Mouse (Mus musculus) liver, embryonic 14.5 days (tissue): ENCODE measurements at regions not wholly inside any gene's neighbourhood (a gene's known extent, or its start where the extent isn't known, plus 50 kb on each side); places are given as distances from the start of the nearest gene placed in this dataset.

ENCODE experiments used
- ATAC-seq: fragments of 200-750 bp; cut with Nextera tagmentation; 2 replicates; pipeline ENCODE4 v1.8.0; 2017; ENCODE audit warnings: moderate number of reproducible peaks, mild to moderate bottlenecking, moderate library complexity; ENCODE audit not compliant: insufficient read depth
- DNase-seq, 3 experiments: peaks; one replicate each; pipeline ENCODE4 v3.0.0-alpha.2; 2012 to 2013; ENCODE audit warnings: low read depth in 3 of 3, low spot score in 3 of 3
- H3K27ac ChIP-seq: fragments of 300-500 bp; sonication (generic); 2 replicates; pipeline ENCODE4 v1.5.1; 2014; ENCODE audit warnings: moderate library complexity, mild to moderate bottlenecking, control low read depth, inconsistent platforms
- H3K27me3 ChIP-seq: fragments of 300-500 bp; sonication (generic); 2 replicates; pipeline ENCODE4 v1.6.1; 2014; ENCODE audit warnings: mild to moderate bottlenecking, low read length, moderate library complexity; ENCODE audit not compliant: control insufficient read depth, insufficient read depth
- H3K36me3 ChIP-seq: fragments of 300-500 bp; sonication (generic); replicated peaks from 2 replicates; pipeline ENCODE4 v1.6.1; 2014; ENCODE audit warnings: low read depth; ENCODE audit not compliant: control insufficient read depth, insufficient read depth
- H3K4me1 ChIP-seq, 2 experiments: fragments of 200-500 bp in 1 of 2; fragments of 300-500 bp in 1 of 2; sonication (generic) in 1 of 2; replicated peaks; 2 replicates each; pipeline ENCODE4 v1.6.1; 2012 to 2014; ENCODE audit warnings: antibody characterized with exemption in 1 of 2, inconsistent platforms in 1 of 2, low read length in 1 of 2; ENCODE audit not compliant: control insufficient read depth in 2 of 2, insufficient read depth in 2 of 2
- H3K4me2 ChIP-seq: fragments of 300-500 bp; sonication (generic); 2 replicates; pipeline ENCODE4 v1.6.1; 2014; ENCODE audit warnings: low read depth, mild to moderate bottlenecking, control low read depth, moderate library complexity
- H3K4me3 ChIP-seq, 2 experiments: fragments of 200-500 bp in 1 of 2; fragments of 300-500 bp in 1 of 2; sonication (generic) in 1 of 2; 2 replicates each; pipeline ENCODE4 v1.5.1; 2012 to 2014; ENCODE audit warnings: low read depth in 2 of 2, low read length in 2 of 2, mild to moderate bottlenecking in 2 of 2, control low read depth in 1 of 2, inconsistent platforms in 1 of 2, moderate library complexity in 1 of 2; ENCODE audit not compliant: insufficient read depth in 1 of 2
- H3K9ac ChIP-seq: fragments of 300-500 bp; sonication (generic); replicated peaks from 2 replicates; pipeline ENCODE4 v1.6.1; 2014; ENCODE audit warnings: mild to moderate bottlenecking, control low read depth, moderate library complexity
- H3K9me3 ChIP-seq: fragments of 300-500 bp; sonication (generic); 2 replicates; pipeline ENCODE4 v1.6.1; 2016; ENCODE audit warnings: low read length, mixed read lengths; ENCODE audit not compliant: control insufficient read depth
- CTCF ChIP-seq: IDR thresholded peaks from 2 replicates; pipeline ENCODE4 v1.5.1; 2016; ENCODE audit warnings: antibody characterized with exemption, low read depth, control low read depth
- EP300 ChIP-seq: IDR thresholded peaks from 2 replicates; pipeline ENCODE4 v1.6.1; 2016; ENCODE audit warnings: antibody characterized with exemption, low read depth
- WGBS: fragments of 180-500 bp; shearing (Covaris S2); extraction: QIAGEN DNeasy Blood & Tissue Kit; methylation state at CpG from one replicate; pipeline ENCODE4 v1.1.7; 2014; ENCODE audit not compliant: insufficient replicate concordance; 5-methylcytosine and 5-hydroxymethylcytosine counted together

- Histone ChIP-seq H3K9ac (no peak overlapping the region), H3K27me3 (no peaks in the 10 kb centered on the region), H3K9me3 (no peaks in the 10 kb centered on the region), H3K4me2 (no peak overlapping the region), H3K27ac (no peak overlapping the region), H3K4me3 (no peak overlapping the region), H3K36me3 (no peaks in the 10 kb centered on the region), H3K4me1 (no peaks in the 10 kb centered on the region)
- TF ChIP-seq EP300 (no peak), CTCF (no peak)
- WGBS, result 67% methylated on average over 15 of the region's 15 CpGs
- ATAC-seq (no peak), DNase-seq (no peak)
Measured at GRCm38 (mm10) chr9:88068881-88069304, 258.1 kb upstream of the Nt5e start.

DNA sequence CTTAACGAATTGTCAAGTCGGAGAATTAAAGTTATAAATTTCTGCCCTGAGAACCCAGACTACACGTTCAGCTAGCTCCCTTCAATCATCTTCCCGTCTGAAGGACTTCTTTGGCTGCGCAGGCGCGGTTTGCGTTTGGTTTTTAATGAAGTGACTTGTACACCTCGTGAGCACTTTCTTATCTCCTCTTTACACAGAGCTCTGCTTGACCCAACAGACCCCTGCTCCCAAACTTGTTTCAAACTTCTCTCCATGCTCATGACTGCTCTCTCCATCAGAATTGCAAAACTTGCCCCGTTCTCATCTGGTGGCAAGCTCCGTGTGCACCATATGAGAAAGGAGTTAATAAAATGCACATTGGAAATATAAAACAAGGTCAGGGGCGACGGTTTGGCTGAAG lies 257.2 kb upstream of the Nt5e start:
- no peak overlapping the region for H3K4me2 ChIP-seq
- TF ChIP-seq EP300 (no peak), CTCF (no peak)
- DNase-seq, result no peak
- H3K36me3 ChIP-seq, result no peaks in the 10 kb centered on the region
- H3K27me3 ChIP-seq, result no peaks in the 10 kb centered on the region
- H3K9ac ChIP-seq, result no peak overlapping the region
- 75% methylated on average over 13 of the region's 13 CpGs for WGBS
- H3K4me3 ChIP-seq, result no peak overlapping the region
- no peak overlapping the region for H3K27ac ChIP-seq
- no peaks in the 10 kb centered on the region for H3K9me3 ChIP-seq
- ATAC-seq, result no peak
- H3K4me1 ChIP-seq, result no peaks in the 10 kb centered on the region

DNA sequence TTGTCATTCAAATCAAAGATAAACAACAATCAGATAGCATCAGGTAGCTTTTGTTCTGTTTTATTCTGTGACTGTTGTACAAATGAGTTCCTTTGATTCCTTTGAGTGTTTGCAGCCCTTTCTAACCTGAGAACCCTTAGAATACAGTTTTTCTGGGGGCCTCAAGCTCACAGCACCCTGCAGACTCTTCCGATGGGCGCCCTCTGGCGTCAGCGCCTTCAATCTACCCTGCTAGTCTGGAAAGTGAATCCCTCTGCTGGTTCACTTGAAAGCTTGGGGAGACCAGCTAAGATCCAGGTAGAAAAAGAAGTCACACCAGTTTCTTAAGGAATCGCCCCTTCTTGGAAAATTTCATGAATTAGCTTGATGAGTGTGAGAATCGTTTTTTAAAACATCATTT lies 253.8 kb upstream of the Nt5e start:
- H3K4me2 ChIP-seq, result no peak overlapping the region
- H3K4me3 ChIP-seq, result no peak overlapping the region
- no peak for DNase-seq
- H3K27me3 ChIP-seq, result no peaks in the 10 kb centered on the region
- TF ChIP-seq EP300 (no peak), CTCF (peak; percentile 37)
- H3K4me1 ChIP-seq, result no peaks in the 10 kb centered on the region
- H3K9me3 ChIP-seq, result no peaks in the 10 kb centered on the region
- 5% methylated on average over 6 of the region's 6 CpGs for WGBS
- no peak overlapping the region for H3K9ac ChIP-seq
- H3K36me3 ChIP-seq, result no peaks in the 10 kb centered on the region
- H3K27ac ChIP-seq, result no peak overlapping the region
- ATAC-seq, result no peak

DNA sequence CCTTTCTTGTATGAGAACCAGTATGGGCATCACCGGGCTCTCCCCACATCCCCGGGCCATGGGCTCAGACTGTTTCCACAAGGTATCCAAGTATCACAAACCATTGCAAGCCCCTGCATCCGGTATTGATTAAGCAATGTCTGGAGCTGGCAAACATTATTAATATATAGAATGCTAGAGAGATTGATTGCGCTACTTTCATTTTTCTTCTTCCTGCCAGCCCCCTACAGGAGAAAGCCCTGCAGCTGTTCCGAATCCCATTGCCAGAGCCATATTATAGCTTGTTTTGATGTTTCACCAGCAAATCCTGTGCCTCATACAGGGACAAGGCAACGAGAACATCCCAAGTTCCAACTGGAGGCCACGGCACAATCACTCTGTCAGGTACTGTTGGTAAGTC lies 253.4 kb upstream of the Nt5e start:
- Histone ChIP-seq H3K4me2 (no peak overlapping the region), H3K9me3 (no peaks in the 10 kb centered on the region), H3K36me3 (no peaks in the 10 kb centered on the region), H3K27me3 (no peaks in the 10 kb centered on the region), H3K4me1 (no peaks in the 10 kb centered on the region), H3K4me3 (no peak overlapping the region), H3K9ac (no peak overlapping the region), H3K27ac (no peak overlapping the region)
- TF ChIP-seq CTCF, result no peak
- TF ChIP-seq EP300, result no peak
- DNase-seq (no peak), ATAC-seq (no peak)
- 66% methylated on average over 7 of the region's 7 CpGs for WGBS

- Histone ChIP-seq H3K27ac (no peak overlapping the region), H3K9me3 (no peaks in the 10 kb centered on the region), H3K27me3 (no peaks in the 10 kb centered on the region), H3K36me3 (no peaks in the 10 kb centered on the region), H3K4me3 (no peak overlapping the region), H3K4me2 (no peak overlapping the region), H3K4me1 (no peaks in the 10 kb centered on the region), H3K9ac (no peak overlapping the region)
- DNase-seq (no peak), ATAC-seq (no peak)
- no peak for TF ChIP-seq CTCF
- no peak for TF ChIP-seq EP300
- WGBS, result 38% methylated on average over 5 of the region's 5 CpGs
Measured at GRCm38 (mm10) chr9:88082931-88083479, 244.0 kb upstream of the Nt5e start.
